Mouse (Mus musculus) embryonic facial prominence, embryonic 11.5 days (tissue): Measurements from ENCODE around the gene Tdrd9. TPM values are rescaled to one million over a fixed set of nuclear protein-coding genes. Genes with fewer than 3 reads are reported as not detected.

Source experiments
- ATAC-seq: fragments of 200-750 bp; cut with Nextera tagmentation; replicated peaks from 2 replicates; pipeline ENCODE4 v1.8.0; 2017; ENCODE audit warnings: low read depth; ENCODE audit not compliant: insufficient number of reproducible peaks, low FRiP score, low TSS enrichment
- DNase-seq: peaks from one replicate; pipeline ENCODE4 v3.0.0-alpha.2; 2015; ENCODE audit warnings: low spot score
- H3K27ac ChIP-seq: fragments of 300-500 bp; sonication (generic); replicated peaks from 2 replicates; pipeline ENCODE4 v1.5.1; 2014; ENCODE audit warnings: mild to moderate bottlenecking, low read depth, low read length, control low read depth
- H3K27me3 ChIP-seq: fragments of 300-500 bp; sonication (generic); 2 replicates; pipeline ENCODE4 v1.6.1; 2014; ENCODE audit warnings: mild to moderate bottlenecking, low read length, moderate library complexity, mixed read lengths; ENCODE audit not compliant: control insufficient read depth, insufficient read depth
- H3K36me3 ChIP-seq: fragments of 300-500 bp; sonication (generic); replicated peaks from 2 replicates; pipeline ENCODE4 v1.6.1; 2014; ENCODE audit warnings: low read depth, mild to moderate bottlenecking, low read length, moderate library complexity, mixed read lengths; ENCODE audit not compliant: control insufficient read depth, insufficient read depth
- H3K4me1 ChIP-seq: fragments of 300-500 bp; sonication (generic); 2 replicates; pipeline ENCODE4 v1.6.1; 2014; ENCODE audit warnings: low read length, mixed read lengths; ENCODE audit not compliant: control insufficient read depth, insufficient read depth
- H3K4me2 ChIP-seq: fragments of 300-500 bp; sonication (generic); 2 replicates; pipeline ENCODE4 v1.6.1; 2014; ENCODE audit warnings: low read depth, mild to moderate bottlenecking, control low read depth, low read length, moderate library complexity
- H3K4me3 ChIP-seq: fragments of 300-500 bp; sonication (generic); 2 replicates; pipeline ENCODE4 v1.5.1; 2014; ENCODE audit warnings: low read depth, low read length, control low read depth
- H3K9ac ChIP-seq: fragments of 300-500 bp; sonication (generic); replicated peaks from 2 replicates; pipeline ENCODE4 v1.6.1; 2014; ENCODE audit warnings: mild to moderate bottlenecking, control low read depth, low read length
- H3K9me3 ChIP-seq: fragments of 300-500 bp; sonication (generic); replicated peaks from 2 replicates; pipeline ENCODE4 v1.6.1; 2016; ENCODE audit warnings: mild to moderate bottlenecking, low read length, inconsistent platforms, mixed read lengths; ENCODE audit not compliant: control insufficient read depth
- WGBS: fragments of 180-500 bp; shearing (Covaris S2); extraction: QIAGEN DNeasy Blood & Tissue Kit; methylation state at CpG from one replicate; pipeline ENCODE4 v1.1.7; 2014; 5-methylcytosine and 5-hydroxymethylcytosine counted together
- polyA plus RNA-seq: library from polyadenylated mRNA; unstranded; fragments of >200 nt; fragmentation: Nextera tagmentation; extraction: Ambion mirVana; gene quantifications from 2 replicates; pipeline ENCODE4 v1.2.1, GENCODE M21; 2014

The Tdrd9 gene
- polyA plus RNA-seq, 1 experiment from 2014 or later: 1.4 TPM

DNA sequence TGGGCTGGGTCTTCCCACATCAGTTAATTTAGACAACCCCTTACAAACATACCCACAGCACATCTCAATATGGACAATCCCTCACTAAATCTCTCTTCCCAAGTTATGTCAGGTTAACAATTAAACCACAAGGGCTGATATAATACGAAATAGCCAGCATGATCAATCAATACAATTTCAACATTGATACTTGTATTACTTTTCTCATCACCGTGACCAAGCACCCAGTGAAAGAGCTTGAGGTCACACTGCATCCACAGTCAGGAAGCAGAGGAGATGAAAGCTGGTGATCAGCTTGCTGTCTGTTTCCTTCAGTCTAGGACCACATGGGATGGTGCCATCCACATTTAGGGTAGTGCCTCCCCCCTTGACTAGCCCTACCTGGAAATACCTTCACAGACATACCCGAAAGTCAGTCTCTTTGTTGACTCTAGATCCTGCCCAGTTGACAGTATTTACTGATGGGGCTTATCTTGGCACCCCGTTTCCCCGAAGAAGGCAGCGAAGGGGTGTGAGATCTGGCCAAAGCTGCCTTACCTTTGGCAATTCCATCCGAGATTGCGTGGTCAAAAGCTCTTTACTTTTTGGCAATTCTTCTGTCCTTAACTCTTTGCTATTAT, 123.0 kb downstream of the Tdrd9 start:
- ATAC-seq (no peak), DNase-seq (no peak)
- Histone ChIP-seq H3K4me3 (no peak overlapping the region), H3K27me3 (no peaks in the 10 kb centered on the region), H3K36me3 (no peaks in the 10 kb centered on the region), H3K27ac (no peak overlapping the region), H3K9me3 (no peaks in the 10 kb centered on the region), H3K4me2 (no peak overlapping the region), H3K9ac (no peak overlapping the region), H3K4me1 (no peaks in the 10 kb centered on the region)
- WGBS: 82% methylated on average over 8 of the region's 8 CpGs

DNA sequence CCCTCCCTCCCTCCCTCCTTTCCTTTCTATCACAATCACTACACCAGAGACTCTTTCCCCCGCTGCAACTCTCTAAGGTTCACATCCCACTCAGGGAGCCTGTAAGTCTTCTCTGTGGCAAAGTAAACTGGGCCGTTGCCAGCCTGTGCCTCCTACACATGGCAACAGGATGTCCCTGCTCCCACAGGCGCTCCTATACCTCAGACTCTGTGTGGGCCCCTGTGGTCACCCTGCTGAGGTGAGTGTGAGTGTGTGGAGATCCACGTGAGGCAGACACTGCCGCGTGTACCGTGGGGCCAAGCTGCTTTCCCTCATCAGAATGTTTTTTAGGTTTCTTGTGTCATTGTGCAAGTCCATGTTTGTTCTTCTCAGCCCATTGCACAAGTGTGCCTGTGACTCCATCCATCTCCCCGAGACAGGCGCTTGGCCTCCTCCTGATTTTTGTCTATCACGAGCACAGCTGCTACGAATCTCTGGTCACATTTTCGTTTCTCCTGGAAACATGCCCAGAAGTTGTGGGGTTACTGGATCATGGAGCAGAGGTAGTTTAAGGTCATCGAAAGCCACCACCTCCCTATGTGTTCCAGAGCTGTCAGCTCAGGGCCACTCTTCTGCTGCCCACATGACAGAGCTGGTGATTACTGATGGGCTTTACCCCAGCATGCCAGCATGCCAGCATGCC, 124.8 kb downstream of the Tdrd9 start:
- Histone ChIP-seq H3K9ac (no peak overlapping the region), H3K4me2 (no peak overlapping the region), H3K36me3 (no peaks in the 10 kb centered on the region), H3K27me3 (no peaks in the 10 kb centered on the region), H3K4me1 (no peaks in the 10 kb centered on the region), H3K27ac (no peak overlapping the region), H3K9me3 (no peaks in the 10 kb centered on the region), H3K4me3 (no peak overlapping the region)
- WGBS: 82% methylated on average over 13 of the region's 13 CpGs
- DNase-seq (no peak), ATAC-seq (no peak)

DNA sequence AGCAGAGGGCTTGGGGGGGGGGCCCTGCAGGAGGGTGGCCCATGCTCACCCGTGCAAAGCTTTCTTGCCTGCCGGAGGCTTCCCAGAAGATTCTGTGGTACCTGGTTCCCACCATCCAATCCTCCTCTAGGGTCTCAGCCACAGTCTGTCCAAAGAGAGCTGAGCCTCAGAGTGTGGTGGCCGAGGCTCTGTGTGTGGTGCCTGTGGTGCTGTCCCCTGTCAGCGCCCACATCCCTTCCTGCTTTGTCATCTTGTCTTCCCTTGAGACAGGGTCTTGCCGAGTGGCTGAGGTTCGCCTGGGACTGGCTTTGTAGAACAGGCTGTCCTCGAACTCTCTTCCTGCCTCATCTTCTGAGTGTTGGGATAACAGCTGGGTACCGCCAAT, 125.4 kb downstream of the Tdrd9 start:
- Histone ChIP-seq H3K27me3 (no peaks in the 10 kb centered on the region), H3K4me2 (no peak overlapping the region), H3K4me1 (no peaks in the 10 kb centered on the region), H3K4me3 (no peak overlapping the region), H3K27ac (no peak overlapping the region), H3K36me3 (no peaks in the 10 kb centered on the region), H3K9me3 (no peaks in the 10 kb centered on the region), H3K9ac (no peak overlapping the region)
- no peak for ATAC-seq
- 73% methylated on average over 8 of the region's 8 CpGs for WGBS
- no peak for DNase-seq

- Histone ChIP-seq H3K36me3 (no peaks in the 10 kb centered on the region), H3K9ac (no peak overlapping the region), H3K4me2 (no peak overlapping the region), H3K27me3 (no peaks in the 10 kb centered on the region), H3K9me3 (no peaks in the 10 kb centered on the region), H3K27ac (no peak overlapping the region), H3K4me1 (no peaks in the 10 kb centered on the region), H3K4me3 (no peak overlapping the region)
- no peak for ATAC-seq
- 35% methylated on average over 4 of the region's 4 CpGs for WGBS
- DNase-seq: no peak
Observed at GRCm38 (mm10) chr12:112100106-112100505, 128.7 kb downstream of the Tdrd9 start.

GRCm38 (mm10) chr12:112101045-112101444, 129.7 kb downstream of the Tdrd9 start:
- no peak overlapping the region for H3K4me3 ChIP-seq
- no peak overlapping the region for H3K9ac ChIP-seq

DNA sequence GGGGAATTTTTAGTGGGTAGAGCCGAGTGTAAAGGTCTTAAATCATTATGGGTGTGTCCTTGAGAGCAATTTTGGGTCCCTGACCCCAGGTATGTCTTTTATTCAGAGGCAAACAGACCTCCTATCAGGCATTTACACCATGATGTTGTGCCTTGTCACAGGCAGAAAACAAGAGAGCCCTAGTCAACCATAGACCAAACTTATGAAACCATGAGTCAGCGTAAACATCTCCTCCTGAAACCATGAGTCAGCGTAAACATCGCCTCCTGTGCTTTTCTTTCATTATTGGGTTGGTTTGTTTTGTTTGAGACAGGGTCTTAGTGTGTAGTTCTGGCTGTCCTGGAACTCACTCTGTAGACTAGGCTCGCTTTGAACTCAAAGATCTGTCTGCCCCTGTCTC, 131.8 kb downstream of the Tdrd9 start:
- Histone ChIP-seq H3K9ac (no peak overlapping the region), H3K27me3 (no peaks in the 10 kb centered on the region), H3K27ac (no peak overlapping the region), H3K4me2 (no peak overlapping the region), H3K4me3 (no peak overlapping the region), H3K9me3 (no peaks in the 10 kb centered on the region), H3K36me3 (no peaks in the 10 kb centered on the region), H3K4me1 (peaks cover 3% of the 10 kb centered on the region; the same call in 1 of the 2 replicates)
- no peak for ATAC-seq
- WGBS: 90% methylated on average over 5 of the region's 5 CpGs
- DNase-seq: no peak

More at GRCm38 (mm10) chr12:112101045-112101444, 129.7 kb downstream of the Tdrd9 start:
- H3K27ac ChIP-seq: no peak overlapping the region
- H3K36me3 ChIP-seq: no peaks in the 10 kb centered on the region
- no peaks in the 10 kb centered on the region for H3K4me1 ChIP-seq
- H3K9me3 ChIP-seq: no peaks in the 10 kb centered on the region
- no peak for DNase-seq
- ATAC-seq: no peak
- H3K27me3 ChIP-seq: no peaks in the 10 kb centered on the region
- H3K4me2 ChIP-seq: no peak overlapping the region
- WGBS: 47% methylated on average over 4 of the region's 4 CpGs

DNA sequence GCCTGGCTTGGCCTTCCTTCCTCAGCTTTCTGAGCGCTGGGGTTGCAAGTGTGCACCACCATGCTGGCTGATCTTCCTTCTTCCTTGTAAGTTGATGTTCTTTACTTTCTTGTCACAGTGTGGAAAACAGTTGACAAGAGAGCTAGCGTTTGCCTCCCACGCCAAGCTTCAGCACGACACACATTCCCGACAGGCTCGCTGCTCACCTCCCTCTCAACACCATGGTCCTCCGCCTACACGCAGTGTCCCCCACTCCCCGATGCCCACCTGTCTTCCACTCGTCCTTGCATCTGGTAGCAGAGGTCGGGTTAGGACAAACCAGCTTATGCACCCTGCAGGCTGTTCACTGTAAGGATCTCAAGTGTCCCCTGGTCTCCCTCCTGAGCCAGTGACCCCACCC, 133.5 kb downstream of the Tdrd9 start:
- Histone ChIP-seq H3K9me3 (no peaks in the 10 kb centered on the region), H3K36me3 (no peaks in the 10 kb centered on the region), H3K4me1 (peaks cover 3% of the 10 kb centered on the region; the same call in 1 of the 2 replicates), H3K27me3 (no peaks in the 10 kb centered on the region), H3K4me3 (no peak overlapping the region), H3K9ac (no peak overlapping the region), H3K27ac (no peak overlapping the region), H3K4me2 (no peak overlapping the region)
- ATAC-seq (no peak), DNase-seq (no peak)
- 87% methylated on average over 11 of the region's 11 CpGs for WGBS

- H3K9ac ChIP-seq: peak within 1 kb of the TSS; percentile 25; the same call in 1 of the 2 replicates
- H3K27me3 ChIP-seq: no peaks in the 10 kb centered on the region
- ATAC-seq (0 out of 2 replicates have a peak, but pooled peaks have one; percentile 35), DNase-seq (peak; percentile 38)
- no peaks in the 10 kb centered on the region for H3K36me3 ChIP-seq
- WGBS: 3% methylated on average over 14 of the region's 14 CpGs
- peak within 1 kb of the TSS; percentile 5; the same call in 1 of the 2 replicates for H3K4me3 ChIP-seq
- no peaks in the 10 kb centered on the region for H3K9me3 ChIP-seq
- peak within 1 kb of the TSS; percentile 33 for H3K4me2 ChIP-seq
- no peak within 1 kb of the TSS for H3K27ac ChIP-seq
- H3K4me1 ChIP-seq: peaks cover 3% of the 10 kb centered on the region; the same call in 1 of the 2 replicates
Observed at GRCm38 (mm10) chr12:112106541-112106971, 135.2 kb downstream of the Tdrd9 start, which contains the start of gene Aspg. TSS of gene Aspg (plus strand) at chr12:112106679.
